Mouse (Mus musculus) gonadal fat pad, adult 2 months (tissue): ENCODE data around the gene Arhgap6. TPM values are rescaled to one million over a fixed set of nuclear protein-coding genes. Genes with fewer than 3 reads are reported as not detected.

Experiments
- DNase-seq: peaks from one replicate; pipeline ENCODE4 v3.0.0-alpha.2; 2012; ENCODE audit warnings: low read depth
- polyA plus RNA-seq: library from polyadenylated mRNA; depleted of rRNA; stranded (reverse); fragments of >200 nt; gene quantifications from 2 replicates; pipeline ENCODE4 v1.2.3, GENCODE M21; 2012

Arhgap6 gene
- polyA plus RNA-seq, 1 experiment = 1.8 TPM

DNA sequence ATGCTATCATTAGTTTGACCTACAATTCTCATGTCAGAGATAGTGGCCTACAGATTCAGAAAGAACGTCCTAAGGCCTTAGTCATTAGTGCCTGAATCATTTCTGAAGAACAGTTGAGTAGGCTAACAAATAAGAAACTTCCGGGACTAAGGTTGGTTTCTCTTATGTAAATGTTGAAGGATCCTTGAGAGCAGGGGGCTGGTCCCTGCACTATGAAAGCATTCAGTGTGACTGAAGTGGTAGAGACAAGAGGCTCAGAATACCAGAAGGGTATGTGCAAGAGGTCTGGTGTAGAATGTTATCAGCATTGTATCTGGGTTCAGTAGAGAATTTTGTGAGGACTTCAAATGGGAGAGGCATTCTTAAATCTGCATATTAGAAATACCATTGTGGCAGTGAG, 185.5 kb downstream of the Arhgap6 start:
- no peak for DNase-seq

DNA sequence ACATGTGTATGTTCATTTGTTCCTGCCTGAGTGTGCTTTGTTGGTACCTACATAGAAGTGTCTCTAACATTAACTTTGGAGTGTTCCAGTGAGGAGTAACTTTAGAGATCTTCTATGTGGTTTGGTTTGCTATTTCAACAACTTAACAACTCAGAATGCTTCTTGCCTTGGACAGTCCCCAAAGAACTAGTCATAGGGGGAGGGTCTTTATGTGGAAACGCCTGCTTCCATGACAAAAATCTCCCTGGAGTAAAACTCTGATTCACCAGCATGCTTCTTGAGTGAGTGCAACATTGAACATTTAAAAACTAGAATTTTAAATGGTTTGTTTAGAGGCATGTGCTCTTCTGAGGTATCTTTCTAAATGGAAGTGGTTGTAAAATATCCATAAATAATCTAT, 212.2 kb downstream of the Arhgap6 start:
- DNase-seq = no peak

DNA sequence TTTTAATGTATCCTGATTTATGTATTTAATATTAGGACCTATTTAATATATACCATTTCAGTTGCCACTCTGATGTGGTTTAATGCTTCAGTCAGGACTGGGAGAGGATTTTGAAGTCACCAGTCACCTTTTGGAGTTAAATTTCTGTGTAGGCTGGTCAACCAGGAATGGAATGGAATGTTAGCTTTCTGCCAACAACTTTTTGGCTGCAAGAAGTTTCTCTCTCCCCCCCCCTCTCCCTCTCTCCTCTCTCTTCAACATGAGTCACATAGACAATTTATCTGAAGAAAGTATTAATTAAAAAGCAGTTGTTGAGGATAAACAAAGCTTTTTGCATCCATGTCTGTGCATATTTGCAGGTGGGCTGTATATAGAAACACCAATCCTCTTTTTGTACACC, 217.8 kb downstream of the Arhgap6 start:
- no peak for DNase-seq

DNA sequence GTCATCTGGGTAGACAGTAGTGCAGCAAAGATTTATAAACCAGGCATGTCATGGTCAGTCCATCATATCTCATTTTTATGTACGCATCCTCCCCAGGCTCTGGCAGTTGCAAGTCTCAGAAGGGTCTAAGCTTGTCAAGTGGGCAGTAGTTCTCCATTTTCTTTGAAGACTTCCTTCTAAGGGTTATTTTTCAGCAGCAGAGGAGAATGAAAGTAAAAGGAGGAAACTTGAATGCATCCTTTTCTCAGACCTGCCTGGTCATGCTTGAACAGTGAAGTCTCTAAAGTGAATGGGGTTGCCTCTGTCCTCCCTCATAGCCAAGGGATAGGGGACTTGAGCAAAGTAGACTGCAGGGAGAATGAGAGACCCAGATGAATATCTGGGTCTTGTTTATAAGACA, 239.5 kb downstream of the Arhgap6 start:
- DNase-seq = no peak

DNA sequence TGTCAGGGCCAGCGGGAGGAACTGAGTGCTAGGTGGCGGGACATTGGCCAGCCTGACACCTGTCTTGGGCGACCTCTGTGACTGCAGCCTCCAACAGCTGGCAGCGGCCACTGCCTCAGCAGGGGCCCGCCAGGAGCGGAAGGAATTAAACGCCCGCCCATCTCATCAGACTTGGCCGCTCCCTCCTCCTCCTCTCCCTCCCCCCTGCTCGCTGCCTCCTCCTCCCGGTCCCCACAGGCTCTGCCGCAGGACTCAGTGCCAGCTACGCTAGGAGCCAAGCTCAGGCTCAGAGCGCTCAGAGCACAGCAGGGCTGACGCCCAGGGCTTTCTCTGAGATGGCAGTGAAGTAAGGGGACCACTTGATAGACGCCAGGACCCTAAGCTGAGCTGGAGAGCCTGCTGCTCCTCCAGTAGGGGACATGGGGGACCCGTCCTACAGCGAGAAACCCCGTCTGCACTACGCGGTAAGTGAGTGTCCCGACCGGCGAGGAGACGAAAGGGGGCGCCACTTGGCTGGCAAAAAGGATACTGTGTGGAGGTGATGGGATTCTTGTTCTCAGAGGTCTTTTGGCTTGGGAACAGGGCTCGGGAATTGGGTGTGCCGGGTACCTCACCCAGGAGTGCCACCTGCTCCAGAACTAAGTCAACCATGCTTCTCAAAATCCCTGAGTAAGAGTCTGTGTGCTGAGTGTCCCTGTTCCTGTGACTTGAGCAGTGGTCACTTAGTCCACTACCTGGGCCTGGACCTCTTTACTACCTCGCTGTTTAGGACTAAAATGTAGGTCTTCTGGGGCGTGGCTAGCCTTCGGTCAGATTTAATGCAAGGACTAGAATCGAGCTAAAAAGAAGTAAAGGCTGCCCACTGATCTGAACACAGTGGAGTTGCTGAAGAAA, 241.8 kb downstream of the Arhgap6 start:
- no peak for DNase-seq

DNA sequence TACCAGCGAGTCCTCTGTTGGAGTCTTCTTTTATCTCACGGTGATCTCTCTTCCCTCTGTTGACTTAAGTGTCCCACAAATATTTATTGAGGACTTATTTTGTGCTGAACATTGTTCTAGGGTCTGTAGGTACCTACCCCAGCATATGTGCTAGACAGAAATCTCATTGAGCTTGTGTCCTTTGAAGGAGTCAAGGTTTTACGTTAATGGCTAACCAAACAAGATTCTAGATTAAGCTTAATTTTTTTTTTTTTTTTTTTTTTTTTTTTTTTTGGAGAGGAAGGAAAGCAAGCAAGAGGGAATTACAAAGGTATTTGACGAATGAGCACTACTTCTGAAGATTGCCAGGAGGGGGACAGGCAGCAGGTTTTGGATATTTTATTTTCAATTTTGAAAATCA, 242.5 kb downstream of the Arhgap6 start:
- DNase-seq = no peak

DNA sequence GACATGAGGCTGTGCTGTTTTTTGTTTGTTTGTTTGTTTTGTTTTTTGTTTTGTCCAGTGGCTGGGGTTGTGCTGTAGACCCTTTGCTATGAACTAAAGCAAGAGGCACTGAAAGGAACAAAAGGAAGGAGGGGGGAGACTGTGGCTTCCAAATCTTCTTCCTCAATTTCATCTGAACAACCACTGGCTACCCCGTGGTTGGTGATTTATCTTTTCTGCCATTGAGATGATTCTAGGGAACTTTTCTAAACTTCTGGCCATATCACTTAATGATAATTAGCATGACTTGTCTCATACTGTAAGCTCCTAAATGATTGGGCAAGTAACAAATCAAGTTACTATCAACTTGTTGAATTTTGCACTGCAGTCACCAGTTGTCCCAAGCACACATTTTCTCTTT, 249.0 kb downstream of the Arhgap6 start:
- DNase-seq = no peak

DNA sequence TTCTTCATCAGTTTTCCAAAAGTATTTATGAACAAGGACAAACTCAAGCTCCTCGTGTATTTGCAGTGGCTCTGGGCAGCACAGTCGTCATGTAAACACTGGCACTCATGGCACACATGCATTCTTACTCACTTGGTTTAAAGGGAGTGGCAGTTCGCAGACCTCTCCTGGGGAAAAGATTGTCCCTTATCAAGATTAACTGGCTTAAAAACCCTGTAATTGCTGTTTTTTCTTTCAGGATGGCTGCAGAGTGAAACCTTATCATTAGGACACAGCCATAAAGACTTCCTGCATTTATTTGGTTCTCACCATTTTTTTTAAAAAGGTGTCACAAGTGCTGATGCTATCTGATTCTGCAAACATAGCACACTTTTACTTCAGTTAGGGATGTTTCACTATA, 252.7 kb downstream of the Arhgap6 start:
- DNase-seq = no peak

DNA sequence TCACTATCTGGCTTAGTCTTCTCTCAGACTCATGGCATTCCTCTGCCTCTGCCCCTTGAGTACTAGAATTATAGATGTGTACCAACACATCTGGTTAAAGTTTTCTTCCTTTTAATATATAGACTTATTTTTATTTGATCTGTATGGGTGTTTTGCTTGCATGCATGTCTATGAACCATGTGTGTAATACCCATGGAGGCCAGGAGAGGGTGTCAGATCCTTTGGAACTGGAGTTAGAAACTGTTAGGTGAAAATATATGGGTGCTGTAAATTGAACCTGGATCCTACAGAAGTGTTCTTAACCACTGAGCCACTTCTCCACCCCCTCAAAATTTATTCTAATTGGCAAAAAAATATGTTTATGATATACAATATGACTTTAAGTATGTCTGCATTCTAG, 254.7 kb downstream of the Arhgap6 start:
- DNase-seq = no peak

DNA sequence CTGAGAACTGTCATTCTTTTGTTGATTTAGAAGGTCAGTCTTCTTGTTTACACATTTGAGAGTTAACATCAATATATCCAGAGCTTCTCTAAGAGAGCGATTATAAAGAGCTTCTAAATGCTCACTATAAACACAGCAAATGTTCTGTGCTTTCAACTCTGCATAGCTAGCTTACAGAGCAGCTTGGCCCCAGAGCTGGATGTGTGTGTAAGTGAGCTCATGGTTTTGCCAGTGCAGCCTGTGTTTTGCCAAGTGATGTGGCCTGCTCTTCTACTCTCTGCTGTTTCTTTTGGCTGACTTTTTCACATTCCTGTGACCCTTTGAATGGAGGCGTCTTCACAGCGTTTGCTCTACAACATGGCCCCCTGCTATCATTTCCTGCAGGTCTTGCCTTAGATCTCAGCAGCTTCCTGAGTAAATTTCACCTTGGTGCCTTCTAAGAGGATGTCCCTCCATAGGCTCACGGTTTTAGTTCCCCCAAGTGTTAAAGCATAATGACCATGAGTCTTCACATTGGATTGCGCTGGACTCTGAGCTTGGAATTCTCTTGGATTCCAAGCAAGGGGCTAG, 259.1 kb downstream of the Arhgap6 start:
- DNase-seq = no peak

DNA sequence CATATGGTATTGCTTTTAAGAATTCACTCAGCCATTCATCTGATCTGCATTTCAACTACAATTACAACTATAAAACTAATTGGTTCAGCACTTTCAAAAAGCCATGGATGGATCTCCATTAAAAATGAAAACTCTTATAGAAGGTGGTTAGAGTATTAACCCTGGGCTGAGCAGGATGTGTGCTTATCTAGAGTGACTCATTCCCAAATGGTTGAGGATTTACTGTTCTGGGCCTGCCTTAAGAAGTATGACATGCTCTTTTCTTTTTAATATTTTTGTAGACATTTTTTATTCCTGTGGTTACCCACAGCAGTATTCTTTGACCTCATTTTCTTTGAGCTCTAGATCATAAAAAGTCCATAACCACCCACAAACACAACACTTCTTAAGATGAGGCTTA, 267.7 kb downstream of the Arhgap6 start:
- no peak for DNase-seq

DNA sequence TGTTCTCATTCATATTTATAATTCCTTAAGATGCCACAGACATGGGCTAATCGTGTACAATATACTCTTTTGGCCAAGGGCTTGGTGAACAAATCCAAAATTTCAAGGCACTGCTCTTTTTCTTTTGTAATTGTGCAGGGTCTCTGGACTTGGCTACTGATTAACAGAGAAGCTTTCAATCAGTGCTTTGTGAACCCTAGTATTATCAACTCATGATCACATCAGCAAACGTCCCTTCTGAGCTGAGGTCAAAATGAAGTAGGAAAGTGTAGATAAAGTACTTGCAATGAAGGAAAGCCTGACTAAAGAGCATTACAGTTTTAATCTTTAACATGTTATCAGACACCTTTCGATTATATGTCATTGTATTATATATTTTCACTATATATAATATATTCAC, 270.4 kb downstream of the Arhgap6 start:
- no peak for DNase-seq

DNA sequence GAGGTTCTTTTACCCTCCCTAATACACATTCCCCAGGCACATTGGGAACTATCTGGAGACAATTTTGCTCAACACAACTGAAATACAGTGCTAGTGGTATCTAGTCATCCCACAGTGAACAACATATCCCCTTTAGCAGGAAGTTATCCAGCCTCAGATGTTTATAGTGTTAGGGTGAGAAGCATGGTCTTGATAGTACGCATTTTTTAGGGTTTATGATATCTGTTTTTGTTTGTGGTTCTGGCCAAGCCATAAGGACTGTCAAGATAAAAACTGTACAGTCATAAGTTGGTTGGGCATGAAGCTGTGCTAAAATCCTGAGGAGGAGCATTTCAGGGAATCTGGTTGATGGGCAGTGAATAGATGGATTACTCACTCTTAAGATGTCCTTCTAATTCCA, 271.0 kb downstream of the Arhgap6 start:
- no peak for DNase-seq

DNA sequence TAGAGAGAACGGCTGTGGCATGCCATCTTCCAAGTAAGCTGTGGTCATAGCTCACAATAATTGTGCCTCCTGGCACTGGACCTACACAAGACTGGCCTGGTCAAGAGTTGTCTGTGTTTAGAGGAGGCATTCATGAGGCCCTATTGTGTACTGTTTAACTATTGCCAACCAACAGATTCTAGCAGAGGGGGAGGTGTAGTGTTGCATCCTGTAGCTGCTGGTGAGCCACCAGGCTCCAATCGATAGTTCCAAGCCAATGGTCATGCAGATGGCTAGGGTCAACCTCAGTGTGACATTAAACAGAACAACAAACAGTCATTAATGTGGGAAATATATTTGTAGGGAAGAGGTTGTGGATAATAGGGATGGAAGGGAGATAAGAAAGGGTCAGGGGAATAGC, 280.1 kb downstream of the Arhgap6 start:
- no peak for DNase-seq

DNA sequence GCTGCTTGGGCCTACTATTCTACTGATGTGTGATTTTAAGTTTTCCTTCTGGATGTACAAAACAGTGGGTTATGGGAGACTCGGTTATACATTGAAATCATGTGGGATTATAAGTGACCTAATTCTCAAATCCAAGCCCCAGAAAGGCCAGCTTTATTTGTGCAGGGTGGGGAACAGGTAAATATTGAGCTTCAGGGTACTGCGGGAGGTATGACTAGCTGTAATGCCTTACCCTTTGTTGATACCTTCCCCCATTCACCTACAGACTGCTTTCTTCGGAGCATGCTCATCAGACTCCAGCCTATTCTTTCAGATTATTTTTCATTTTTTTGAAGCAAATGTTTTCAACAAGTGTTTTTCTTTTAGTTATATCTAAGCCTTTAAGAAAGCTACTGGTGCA, 286.7 kb downstream of the Arhgap6 start:
- DNase-seq = no peak

DNA sequence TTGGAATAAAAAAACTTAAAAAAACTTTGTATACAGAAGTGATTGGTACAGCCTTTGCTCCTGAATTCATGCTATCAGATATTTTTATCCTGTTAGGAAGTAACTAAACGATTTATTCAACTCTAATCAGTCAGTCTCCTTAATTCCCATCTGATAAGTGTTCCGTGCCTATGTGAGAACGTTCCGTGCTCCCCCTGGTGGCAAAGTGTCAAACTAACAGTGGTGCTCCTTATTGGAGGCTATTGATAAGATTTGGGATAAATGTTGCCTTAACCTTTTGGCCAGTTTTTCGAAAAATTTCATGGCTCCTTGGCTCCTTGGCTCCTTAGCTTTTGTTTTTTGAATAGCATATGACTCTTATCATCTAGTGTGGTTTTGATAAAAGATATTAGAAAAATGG, 291.0 kb downstream of the Arhgap6 start:
- no peak for DNase-seq

DNA sequence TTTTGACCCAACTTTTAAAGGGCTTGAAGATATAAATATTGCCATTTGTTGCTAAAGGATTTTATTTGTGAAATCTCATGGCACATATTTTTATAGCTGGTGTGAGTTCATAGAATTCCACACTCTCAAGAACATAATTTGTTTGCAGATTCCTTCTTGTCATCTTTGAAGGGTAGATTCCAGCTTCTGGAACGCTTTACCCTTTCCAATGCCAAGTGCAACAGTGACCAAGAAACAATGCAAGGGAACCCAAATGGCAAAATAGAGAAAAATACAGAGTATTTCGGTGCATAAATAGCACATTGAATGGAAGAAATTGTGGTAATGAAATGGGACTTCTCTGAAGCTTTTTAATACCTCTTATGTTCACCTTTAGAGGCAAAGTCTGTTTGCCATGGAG, 294.3 kb downstream of the Arhgap6 start:
- no peak for DNase-seq

DNA sequence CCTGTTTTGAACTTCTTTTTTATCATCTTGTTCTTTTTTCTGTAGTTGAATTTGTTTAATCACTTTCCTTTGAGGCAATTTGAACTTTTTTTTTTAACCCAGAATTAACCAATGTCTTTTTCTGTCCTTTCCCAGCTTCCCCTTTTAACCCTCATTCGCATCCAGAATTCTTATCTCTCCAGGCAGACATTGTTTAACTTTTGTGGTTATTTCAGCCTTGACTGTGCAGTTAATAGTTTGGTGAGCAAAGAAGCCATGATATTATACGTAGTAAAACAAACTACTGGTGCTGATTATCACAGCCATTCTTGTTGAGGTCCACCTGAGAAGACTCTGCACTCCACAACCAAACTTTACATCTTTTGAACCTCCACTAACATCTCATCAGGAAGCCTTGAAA, 299.7 kb downstream of the Arhgap6 start:
- no peak for DNase-seq

DNA sequence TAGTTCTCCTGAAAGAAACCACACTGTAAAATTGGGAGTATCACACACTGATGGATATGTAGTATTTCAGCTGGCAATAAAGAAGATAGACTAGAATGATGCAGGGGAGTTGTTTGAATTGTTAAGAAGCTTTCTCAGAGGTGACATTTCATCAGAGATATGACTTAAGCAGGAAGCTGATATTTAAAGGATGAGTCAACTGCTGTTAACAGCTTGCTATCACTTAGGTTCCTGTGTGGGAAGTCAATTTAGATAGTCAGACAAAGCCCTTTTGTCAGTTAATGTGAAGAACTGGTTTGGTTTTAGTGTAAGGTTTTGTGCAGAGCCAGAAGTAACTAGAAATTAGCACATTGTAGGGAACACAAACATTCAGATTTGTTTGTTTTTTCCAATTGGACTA, 300.7 kb downstream of the Arhgap6 start:
- no peak for DNase-seq

DNA sequence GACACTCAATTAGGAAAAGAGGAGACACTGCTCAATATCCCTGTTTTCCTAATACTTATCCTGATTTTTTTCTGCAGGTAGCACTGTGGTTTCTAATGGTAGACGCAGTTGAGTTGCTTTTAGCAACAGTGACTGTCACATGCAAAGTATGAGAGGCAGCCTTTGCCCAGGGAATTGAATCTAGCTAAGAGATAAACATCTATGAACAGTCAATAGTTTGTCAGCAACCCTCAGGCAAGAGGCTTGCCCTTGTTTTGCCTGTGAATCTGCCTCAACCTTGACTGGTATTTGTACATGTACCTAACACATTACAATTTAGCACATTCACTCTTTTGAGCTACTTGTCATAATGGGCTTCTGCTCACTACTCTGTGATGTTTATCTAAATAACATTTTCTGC, 307.8 kb downstream of the Arhgap6 start:
- DNase-seq = no peak

DNA sequence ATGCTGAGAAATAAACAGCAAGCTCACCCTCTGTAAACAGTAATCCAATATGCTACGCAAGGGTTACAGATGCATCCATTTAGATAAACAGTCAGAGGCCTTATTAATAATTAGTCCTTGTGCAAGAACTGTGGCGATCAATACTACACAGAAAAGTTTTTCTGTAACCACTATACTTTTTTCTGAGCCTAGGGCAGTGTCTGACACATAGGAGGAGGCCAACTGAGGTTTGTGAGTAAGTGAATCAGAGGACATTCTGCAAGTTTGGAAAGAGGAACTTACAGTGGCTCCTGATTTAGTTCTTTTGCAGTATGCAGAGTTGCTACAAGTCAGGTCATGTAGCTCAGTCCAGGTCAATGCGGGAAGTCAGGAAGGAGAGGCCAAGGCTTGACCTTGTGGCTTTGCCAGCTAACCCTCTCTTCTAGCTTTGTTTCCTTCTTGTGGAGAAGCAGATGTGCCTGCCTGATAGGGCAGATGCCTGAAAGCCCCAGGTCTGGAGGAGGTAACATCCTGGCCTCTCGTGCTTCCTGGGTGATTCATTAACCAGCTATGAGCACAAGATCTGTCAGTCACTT, 311.2 kb downstream of the Arhgap6 start:
- DNase-seq = no peak

DNA sequence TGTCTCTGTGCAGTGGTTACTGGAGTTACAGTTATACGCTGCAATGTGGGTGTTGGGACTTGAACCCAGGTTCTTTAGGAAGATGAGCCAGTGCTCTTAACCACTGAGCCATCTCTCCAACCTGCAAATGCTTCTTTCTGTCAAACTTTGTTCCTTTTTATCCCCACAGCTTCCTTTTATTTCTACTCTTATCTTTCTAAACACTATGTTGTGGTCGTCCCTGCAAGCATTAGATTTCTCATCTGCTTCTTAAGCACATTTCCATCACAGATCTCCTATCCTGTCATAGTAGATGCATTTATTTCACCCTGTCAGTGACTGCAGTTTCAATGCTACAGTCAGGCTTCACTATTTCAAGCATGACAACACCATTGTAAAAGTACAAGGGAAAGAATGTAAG, 312.5 kb downstream of the Arhgap6 start:
- no peak for DNase-seq

DNA sequence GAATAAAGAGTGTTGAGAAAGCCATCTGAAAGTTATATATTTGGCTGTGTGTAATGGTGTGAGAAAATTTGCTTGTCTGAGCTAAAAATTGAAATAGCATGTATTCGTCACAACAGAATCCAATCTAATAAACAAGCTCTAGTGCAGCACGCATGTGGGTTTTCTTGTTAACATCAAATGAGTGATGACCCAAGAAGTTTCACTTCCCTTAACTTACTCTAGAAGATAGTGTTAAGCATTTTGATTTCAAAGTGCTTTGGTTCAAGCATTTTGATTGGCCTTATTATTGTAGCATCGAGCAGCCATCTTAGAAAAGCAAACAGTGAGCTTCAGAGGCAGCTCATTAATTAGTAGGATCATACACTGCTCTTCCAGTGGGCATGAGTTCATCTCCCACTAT, 315.1 kb downstream of the Arhgap6 start:
- no peak for DNase-seq
